Mouse (Mus musculus) midbrain, embryonic 15.5 days (tissue): ENCODE data around the gene Egln2. TPM values are rescaled to one million over a fixed set of nuclear protein-coding genes. Genes with fewer than 3 reads are reported as not detected.

Experiments used
- ATAC-seq: fragments of 200-750 bp; cut with Nextera tagmentation; replicated peaks from 2 replicates; pipeline ENCODE4 v1.8.0; 2017; ENCODE audit warnings: moderate TSS enrichment
- H3K27ac ChIP-seq: fragments of 300-500 bp; sonication (generic); 2 replicates; pipeline ENCODE4 v1.5.1; 2015; ENCODE audit warnings: mild to moderate bottlenecking, inconsistent platforms
- H3K27me3 ChIP-seq: fragments of 300-500 bp; sonication (generic); replicated peaks from 2 replicates; pipeline ENCODE4 v1.6.1; 2015; ENCODE audit warnings: inconsistent platforms
- H3K36me3 ChIP-seq: fragments of 300-500 bp; sonication (generic); replicated peaks from 2 replicates; pipeline ENCODE4 v1.6.1; 2015; ENCODE audit warnings: inconsistent platforms
- H3K4me1 ChIP-seq: fragments of 300-500 bp; sonication (generic); 2 replicates; pipeline ENCODE4 v1.6.1; 2015; ENCODE audit warnings: inconsistent platforms
- H3K4me2 ChIP-seq: fragments of 300-500 bp; sonication (generic); 2 replicates; pipeline ENCODE4 v1.6.1; 2015; ENCODE audit warnings: inconsistent platforms, mild to moderate bottlenecking, moderate library complexity
- H3K4me3 ChIP-seq: fragments of 300-500 bp; sonication (generic); 2 replicates; pipeline ENCODE4 v1.5.1; 2015; ENCODE audit warnings: mild to moderate bottlenecking, inconsistent platforms
- H3K9ac ChIP-seq: fragments of 300-500 bp; sonication (generic); 2 replicates; pipeline ENCODE4 v1.6.1; 2015; ENCODE audit warnings: mild to moderate bottlenecking, inconsistent platforms
- H3K9me3 ChIP-seq: fragments of 300-500 bp; sonication (generic); 2 replicates; pipeline ENCODE4 v1.6.1; 2016; ENCODE audit warnings: inconsistent platforms
- WGBS: fragments of 180-500 bp; shearing (Covaris S2); methylation state at CpG from one replicate; pipeline ENCODE4 v1.1.7; 2015; ENCODE audit warnings: mixed read lengths; 5-methylcytosine and 5-hydroxymethylcytosine counted together
- polyA plus RNA-seq: library from polyadenylated mRNA; unstranded; fragments of >200 nt; fragmentation: Nextera tagmentation; extraction: Ambion mirVana; gene quantifications from 2 replicates; pipeline ENCODE4 v1.2.1, GENCODE M21; 2015

The Egln2 gene
- polyA plus RNA-seq: 113 and 126 TPM in 2 replicates

- H3K4me1 ChIP-seq: peaks cover 50% of the 10 kb centered on the region
- ATAC-seq: peak; percentile 82
Observed at GRCm38 (mm10) chr7:27166614-27167474, at the start of gene Egln2. TSS of gene Egln2 (minus strand) at chr7:27166802.

GRCm38 (mm10) chr7:27212626-27213025 lies 46.0 kb upstream of the Egln2 start:
- no peak for ATAC-seq
- Histone ChIP-seq H3K9me3 (no peaks in the 10 kb centered on the region), H3K36me3 (peaks cover 61% of the 10 kb centered on the region), H3K4me2 (no peak overlapping the region), H3K27ac (no peak overlapping the region), H3K9ac (no peak overlapping the region), H3K4me3 (no peak overlapping the region), H3K27me3 (no peaks in the 10 kb centered on the region), H3K4me1 (no peaks in the 10 kb centered on the region)
- WGBS: 92% methylated on average over 2 of the region's 2 CpGs

More at GRCm38 (mm10) chr7:27166614-27167474, at the start of gene Egln2:
- peak within 1 kb of the TSS; percentile 99 for H3K27ac ChIP-seq
- no peaks in the 10 kb centered on the region for H3K27me3 ChIP-seq
- H3K4me3 ChIP-seq: peak within 1 kb of the TSS; percentile 85
- peak within 1 kb of the TSS; percentile 90 for H3K9ac ChIP-seq
- H3K36me3 ChIP-seq: no peaks in the 10 kb centered on the region
- H3K9me3 ChIP-seq: no peaks in the 10 kb centered on the region
- H3K4me2 ChIP-seq: peak within 1 kb of the TSS; percentile 90
- 1% methylated on average over 43 of the region's 61 CpGs for WGBS

DNA sequence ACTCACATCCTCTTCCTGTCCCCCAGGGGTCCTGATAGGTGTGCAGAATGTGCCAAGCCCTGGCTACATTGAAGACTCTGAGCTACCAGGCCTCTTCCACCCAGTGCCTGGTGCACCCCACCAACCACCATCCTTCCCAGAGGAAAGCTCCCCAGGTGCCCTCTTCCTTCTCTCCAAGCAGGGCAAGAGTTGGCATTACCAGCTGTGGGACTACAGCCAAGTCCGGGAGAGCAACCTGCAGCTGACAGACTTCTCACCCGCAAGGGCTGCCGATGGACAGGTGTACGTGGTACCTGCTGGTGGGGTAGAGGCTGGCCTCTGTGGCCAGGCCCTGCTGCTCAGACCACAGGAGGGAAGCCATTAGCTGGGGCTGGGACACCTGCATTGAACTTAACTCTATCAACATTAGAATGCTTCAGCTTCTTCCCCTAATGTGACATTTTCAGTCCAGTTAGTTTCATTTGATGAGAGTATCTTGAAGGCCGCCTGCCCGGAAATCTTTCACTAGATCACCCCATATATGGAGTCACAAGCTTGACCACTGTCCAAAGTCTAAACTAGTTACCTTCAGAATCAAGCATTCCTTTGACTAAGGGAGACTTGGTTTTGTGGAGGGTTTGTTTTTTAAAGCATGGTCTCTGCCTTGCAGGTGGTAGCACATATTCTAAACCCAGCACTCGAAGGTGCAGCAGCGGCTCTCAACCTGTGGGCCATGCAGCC lies 37.3 kb upstream of the Egln2 start:
- Histone ChIP-seq H3K4me3 (no peak overlapping the region), H3K9ac (no peak overlapping the region), H3K27me3 (no peaks in the 10 kb centered on the region), H3K36me3 (peaks cover 18% of the 10 kb centered on the region), H3K9me3 (no peaks in the 10 kb centered on the region), H3K4me1 (no peaks in the 10 kb centered on the region), H3K27ac (no peak overlapping the region), H3K4me2 (no peak overlapping the region)
- WGBS: 97% methylated on average over 8 of the region's 8 CpGs
- ATAC-seq: no peak

DNA sequence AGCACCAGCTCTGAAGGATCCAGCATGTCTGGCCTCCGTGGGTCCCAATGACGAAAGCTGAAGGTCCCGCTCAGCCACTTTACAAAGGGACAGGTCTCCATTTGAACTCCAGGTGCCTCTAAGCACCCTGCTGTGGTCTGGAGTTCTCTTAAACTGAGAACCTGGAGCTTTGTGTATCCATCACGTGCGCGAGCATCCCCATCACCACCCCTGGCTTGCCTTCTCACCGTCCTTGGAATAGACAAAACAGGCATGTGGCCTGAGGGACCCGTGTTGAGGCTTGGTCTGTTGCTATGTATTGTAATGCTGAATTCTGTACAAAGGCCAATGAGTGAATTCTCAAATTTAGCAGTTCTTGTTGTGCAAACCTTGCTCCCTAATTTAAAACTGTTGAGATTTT lies 32.2 kb upstream of the Egln2 start:
- Histone ChIP-seq H3K4me1 (peaks cover 18% of the 10 kb centered on the region), H3K4me2 (no peak overlapping the region), H3K27me3 (no peaks in the 10 kb centered on the region), H3K27ac (no peak overlapping the region), H3K9me3 (no peaks in the 10 kb centered on the region), H3K9ac (no peak overlapping the region), H3K36me3 (no peaks in the 10 kb centered on the region; the same call in 1 of the 2 replicates), H3K4me3 (no peak overlapping the region)
- 95% methylated on average over 8 of the region's 8 CpGs for WGBS
- ATAC-seq: no peak

GRCm38 (mm10) chr7:27198355-27198754 lies 31.8 kb upstream of the Egln2 start:
- H3K9ac ChIP-seq: no peak overlapping the region
- no peaks in the 10 kb centered on the region for H3K27me3 ChIP-seq
- H3K4me1 ChIP-seq: peaks cover 22% of the 10 kb centered on the region
- H3K36me3 ChIP-seq: no peaks in the 10 kb centered on the region; the same call in 1 of the 2 replicates
- no peak overlapping the region for H3K4me3 ChIP-seq
- no peak overlapping the region for H3K4me2 ChIP-seq
- no peak for ATAC-seq
- H3K9me3 ChIP-seq: no peaks in the 10 kb centered on the region
- H3K27ac ChIP-seq: no peak overlapping the region

DNA sequence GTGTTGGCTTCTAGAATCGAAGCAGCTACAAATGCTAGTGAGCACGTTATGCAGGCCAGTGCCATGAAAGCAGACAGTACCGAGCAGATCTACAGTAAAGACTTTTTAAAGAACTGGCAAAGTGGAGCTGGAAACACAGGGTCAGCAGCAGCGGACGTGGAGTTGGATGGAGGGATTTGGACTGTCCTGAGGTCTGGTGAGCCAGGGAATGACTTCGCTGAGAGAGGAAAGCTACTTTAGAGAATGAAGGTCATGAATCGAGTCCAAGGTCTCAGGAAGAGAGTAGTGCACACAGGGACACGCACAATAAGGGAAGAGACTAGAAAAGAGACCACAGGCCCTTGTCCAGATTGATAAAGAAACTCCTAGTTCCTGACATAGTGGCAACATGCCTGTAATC lies 31.0 kb upstream of the Egln2 start:
- Histone ChIP-seq H3K9ac (no peak overlapping the region), H3K36me3 (peaks cover 4% of the 10 kb centered on the region), H3K4me2 (no peak overlapping the region), H3K27me3 (no peaks in the 10 kb centered on the region), H3K4me1 (peaks cover 29% of the 10 kb centered on the region), H3K27ac (no peak overlapping the region), H3K4me3 (no peak overlapping the region), H3K9me3 (no peaks in the 10 kb centered on the region)
- ATAC-seq: no peak
- 96% methylated on average over 8 of the region's 8 CpGs for WGBS

DNA sequence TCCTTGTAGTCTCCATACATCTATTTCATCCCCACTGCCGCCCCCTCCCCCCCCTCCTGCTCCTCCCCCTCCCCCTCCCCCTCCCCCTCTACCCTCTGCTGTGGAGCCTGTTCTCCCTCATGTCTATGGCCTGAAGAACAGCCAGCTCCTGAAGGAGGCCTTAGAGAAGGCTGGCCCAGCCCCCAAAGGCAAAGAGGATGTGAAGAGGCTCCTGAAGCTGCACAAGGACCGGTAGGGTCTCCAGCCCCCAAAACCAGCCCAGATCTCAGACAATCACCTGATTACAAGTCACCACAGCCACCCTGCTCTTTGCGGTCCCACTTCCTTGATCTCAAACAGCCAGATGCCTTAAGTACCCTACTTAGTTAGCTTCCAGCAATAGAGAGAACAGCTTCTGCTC lies 30.5 kb upstream of the Egln2 start:
- WGBS: 84% methylated on average over 3 of the region's 3 CpGs
- no peaks in the 10 kb centered on the region for H3K9me3 ChIP-seq
- no peak overlapping the region for H3K4me2 ChIP-seq
- H3K4me1 ChIP-seq: peaks cover 34% of the 10 kb centered on the region
- H3K27ac ChIP-seq: no peak overlapping the region
- ATAC-seq: no peak
- H3K36me3 ChIP-seq: peaks cover 9% of the 10 kb centered on the region
- no peak overlapping the region for H3K9ac ChIP-seq
- no peaks in the 10 kb centered on the region for H3K27me3 ChIP-seq
- H3K4me3 ChIP-seq: no peak overlapping the region

DNA sequence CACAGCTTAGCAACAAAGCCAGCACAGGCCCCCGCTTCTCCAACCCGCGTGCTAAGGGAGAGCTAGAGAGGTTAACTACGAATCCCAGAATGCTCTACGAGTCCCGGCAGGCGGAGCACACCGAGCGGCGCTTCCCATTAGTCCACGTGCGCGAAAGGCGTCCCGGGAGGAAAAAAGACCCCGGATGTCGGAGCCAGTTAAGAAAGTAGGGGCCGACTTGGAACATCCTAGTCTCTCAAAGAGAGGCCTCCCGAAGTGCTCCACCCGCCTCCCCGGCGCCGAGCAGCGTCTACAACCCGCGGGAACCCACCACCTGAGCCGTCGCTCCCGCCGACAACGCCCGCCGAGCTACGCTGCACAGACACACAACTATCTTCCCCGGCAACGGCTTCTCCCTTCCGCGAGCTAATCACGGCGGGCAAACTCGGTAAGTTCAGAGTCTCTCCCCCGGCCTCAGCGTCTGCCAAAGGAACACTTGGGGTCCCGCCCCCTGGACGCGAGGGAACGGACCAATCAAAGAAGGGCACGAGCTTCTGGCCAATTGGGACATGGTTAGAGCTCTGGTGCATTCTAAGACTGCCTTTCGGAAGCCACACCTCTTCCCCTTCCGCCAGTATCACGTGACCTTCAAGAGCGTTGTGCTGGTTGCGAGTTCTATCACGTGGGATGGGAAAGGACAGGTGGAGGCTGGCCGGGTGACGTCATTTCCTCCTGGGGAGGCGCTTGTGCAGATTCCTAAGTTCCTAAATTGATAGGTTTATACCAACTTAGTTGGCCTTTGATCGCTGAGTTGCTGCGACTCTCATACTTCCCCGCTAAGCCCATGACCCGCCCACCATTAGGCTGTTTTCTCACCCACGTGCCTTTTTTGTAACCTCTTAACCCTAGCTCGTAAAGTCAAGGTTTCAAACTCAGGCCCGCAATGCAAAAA lies 29.3 kb upstream of the Egln2 start, which contains the start of the genes BC024978 and Snrpa:
BC024978 (plus strand) TSS at position 101 of the 931 bp plus-strand sequence.
Snrpa (minus strand) TSS at position 591 of the 931 bp plus-strand sequence.
- H3K27ac ChIP-seq: peak within 1 kb of the TSS; percentile 95
- ATAC-seq: peak; percentile 99
- peak within 1 kb of the TSS; percentile 93 for H3K4me2 ChIP-seq
- no peaks in the 10 kb centered on the region for H3K27me3 ChIP-seq
- H3K36me3 ChIP-seq: peaks cover 20% of the 10 kb centered on the region
- peaks cover 35% of the 10 kb centered on the region for H3K4me1 ChIP-seq
- H3K4me3 ChIP-seq: peak within 1 kb of the TSS; percentile 72
- WGBS: under 1% methylated on average over 64 of the region's 64 CpGs
- no peaks in the 10 kb centered on the region for H3K9me3 ChIP-seq
- peak within 1 kb of the TSS; percentile 68 for H3K9ac ChIP-seq

DNA sequence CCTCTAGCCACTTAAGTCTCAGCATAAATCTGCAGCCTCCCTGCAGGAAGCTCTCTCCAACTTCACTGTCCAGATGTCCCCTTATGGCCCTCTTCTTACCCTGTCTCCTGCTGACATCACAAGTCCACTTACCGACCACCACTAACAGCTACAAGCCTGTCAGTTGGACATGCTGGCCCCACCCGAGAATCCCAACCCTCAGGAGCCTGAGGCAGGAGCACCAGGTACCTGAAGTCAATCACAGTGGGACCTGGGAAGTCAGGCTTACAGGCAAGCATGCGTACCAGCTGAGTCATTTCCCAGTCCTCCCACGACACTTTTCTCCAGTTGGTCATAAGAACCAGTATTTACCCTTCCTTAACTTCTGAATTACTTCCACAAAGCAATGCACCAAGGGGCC lies 27.1 kb upstream of the Egln2 start:
- peak overlapping the region; percentile 16; the same call in 1 of the 2 replicates for H3K4me2 ChIP-seq
- no peak overlapping the region; the same call in 1 of the 2 replicates for H3K4me3 ChIP-seq
- H3K36me3 ChIP-seq: peaks cover 42% of the 10 kb centered on the region
- no peak overlapping the region for H3K27ac ChIP-seq
- no peak overlapping the region for H3K9ac ChIP-seq
- no peaks in the 10 kb centered on the region for H3K9me3 ChIP-seq
- H3K27me3 ChIP-seq: no peaks in the 10 kb centered on the region
- 89% methylated on average over 4 of the region's 4 CpGs for WGBS
- H3K4me1 ChIP-seq: peaks cover 35% of the 10 kb centered on the region
- no peak for ATAC-seq

GRCm38 (mm10) chr7:27192434-27192833 lies 25.8 kb upstream of the Egln2 start:
- Histone ChIP-seq H3K4me2 (no peak overlapping the region), H3K27ac (no peak overlapping the region), H3K36me3 (peaks cover 54% of the 10 kb centered on the region), H3K9me3 (no peaks in the 10 kb centered on the region), H3K27me3 (no peaks in the 10 kb centered on the region), H3K4me1 (peaks cover 35% of the 10 kb centered on the region), H3K4me3 (no peak overlapping the region), H3K9ac (no peak overlapping the region)
- ATAC-seq: no peak
- 98% methylated on average over 5 of the region's 5 CpGs for WGBS

DNA sequence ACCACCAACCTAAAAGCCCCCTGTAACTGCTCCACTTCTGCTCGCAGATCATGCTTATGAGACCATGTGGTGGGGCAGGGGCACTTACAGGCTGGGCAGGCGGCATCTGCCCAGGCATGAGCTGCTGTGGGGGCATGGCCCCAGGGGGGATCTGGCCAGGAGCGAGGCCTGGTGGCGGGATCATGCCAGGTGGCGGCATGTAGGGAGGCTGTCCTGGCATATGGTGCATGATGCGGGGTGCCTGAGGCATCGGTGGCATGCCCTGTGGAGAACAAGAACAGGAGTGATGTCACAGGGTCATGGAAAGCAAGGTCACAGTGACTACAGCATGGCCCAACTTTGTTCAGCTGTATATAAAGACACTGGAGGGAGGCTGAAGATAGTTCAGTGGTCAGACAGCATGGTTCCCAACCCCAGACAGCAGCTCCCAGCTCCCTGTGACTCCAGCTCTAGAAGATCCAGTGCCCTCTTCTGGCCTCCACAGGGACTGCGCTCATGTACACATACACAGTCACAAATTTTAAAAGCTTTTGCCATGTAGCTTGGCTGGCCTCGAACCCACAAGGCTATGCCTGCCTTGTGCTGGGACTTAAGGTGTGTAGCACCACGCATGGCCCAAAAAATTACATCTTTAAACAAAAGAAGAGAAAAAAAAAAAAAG lies 22.8 kb upstream of the Egln2 start:
- Histone ChIP-seq H3K4me1 (peaks cover 22% of the 10 kb centered on the region), H3K36me3 (peaks cover 81% of the 10 kb centered on the region), H3K9me3 (no peaks in the 10 kb centered on the region), H3K27ac (no peak overlapping the region), H3K9ac (no peak overlapping the region), H3K4me2 (no peak overlapping the region), H3K4me3 (no peak overlapping the region), H3K27me3 (no peaks in the 10 kb centered on the region)
- 92% methylated on average over 10 of the region's 10 CpGs for WGBS
- no peak for ATAC-seq
